Mouse (Mus musculus) limb, embryonic 14.5 days (tissue): Measurements from ENCODE around the gene Slc13a2. TPM values are rescaled to one million over a fixed set of nuclear protein-coding genes. Genes with fewer than 3 reads are reported as not detected.

Experiments
- ATAC-seq: fragments of 200-750 bp; cut with Nextera tagmentation; 2 replicates; pipeline ENCODE4 v1.8.0; 2017; ENCODE audit warnings: low read depth, moderate number of reproducible peaks, moderate TSS enrichment; ENCODE audit not compliant: low FRiP score
- DNase-seq: peaks from one replicate; pipeline ENCODE4 v3.0.0-alpha.2; 2015; ENCODE audit warnings: low spot score
- H3K27ac ChIP-seq: fragments of 300-500 bp; sonication (generic); replicated peaks from 2 replicates; pipeline ENCODE4 v1.5.1; 2014; ENCODE audit warnings: low read depth, mild to moderate bottlenecking, low read length, moderate library complexity, mixed read lengths
- H3K27me3 ChIP-seq: fragments of 300-500 bp; sonication (generic); 2 replicates; pipeline ENCODE4 v1.6.1; 2014; ENCODE audit warnings: low read length, mixed read lengths; ENCODE audit not compliant: control insufficient read depth, insufficient read depth
- H3K36me3 ChIP-seq: fragments of 300-500 bp; sonication (generic); 2 replicates; pipeline ENCODE4 v1.6.1; 2014; ENCODE audit warnings: mild to moderate bottlenecking, low read length, moderate library complexity, mixed read lengths; ENCODE audit not compliant: control insufficient read depth, insufficient read depth
- H3K4me1 ChIP-seq: fragments of 300-500 bp; sonication (generic); 2 replicates; pipeline ENCODE4 v1.6.1; 2014; ENCODE audit warnings: antibody characterized with exemption, low read length, mixed read lengths; ENCODE audit not compliant: control insufficient read depth, insufficient read depth
- H3K4me2 ChIP-seq: fragments of 300-500 bp; sonication (generic); replicated peaks from 2 replicates; pipeline ENCODE4 v1.6.1; 2014; ENCODE audit warnings: low read depth, mild to moderate bottlenecking, low read length, moderate library complexity; ENCODE audit not compliant: severe bottlenecking
- H3K4me3 ChIP-seq: fragments of 300-500 bp; sonication (generic); replicated peaks from 2 replicates; pipeline ENCODE4 v1.5.1; 2014; ENCODE audit warnings: low read length
- H3K9ac ChIP-seq: fragments of 300-500 bp; sonication (generic); 2 replicates; pipeline ENCODE4 v1.6.1; 2014; ENCODE audit warnings: mild to moderate bottlenecking, low read depth, low read length, moderate library complexity; ENCODE audit not compliant: severe bottlenecking
- H3K9me3 ChIP-seq: fragments of 300-500 bp; sonication (generic); 2 replicates; pipeline ENCODE4 v1.6.1; 2016; ENCODE audit warnings: low read length; ENCODE audit not compliant: control insufficient read depth
- POLR2A ChIP-seq: fragments of 200-500 bp; IDR thresholded peaks from 2 replicates; pipeline ENCODE4 v1.8.0; 2012; ENCODE audit warnings: inconsistent platforms, mild to moderate bottlenecking, moderate library complexity, borderline replicate concordance; ENCODE audit not compliant: insufficient read depth, insufficient read length; ENCODE audit errors: extremely low read depth
- WGBS: fragments of 180-500 bp; shearing (Covaris S2); extraction: QIAGEN DNeasy Blood & Tissue Kit; methylation state at CpG from one replicate; pipeline ENCODE4 v1.1.7; 2014; 5-methylcytosine and 5-hydroxymethylcytosine counted together
- polyA plus RNA-seq, 2 experiments: library from polyadenylated mRNA; depleted of rRNA in 1 of 2; stranded (reverse) in 1 of 2; unstranded in 1 of 2; fragments of >200 nt; fragmentation: Nextera tagmentation in 1 of 2; extraction: Ambion mirVana in 1 of 2; gene quantifications; 2 replicates each; pipeline versions ENCODE4 v1.2.1 to v1.2.3; 2012 to 2014

The Slc13a2 gene
- polyA plus RNA-seq, 2 experiments: 0.03 to 0.10 TPM

GRCm38 (mm10) chr11:78434052-78434451 is 12.0 kb upstream of the Slc13a2 start:
- no peak for DNase-seq
- H3K36me3 ChIP-seq: no peaks in the 10 kb centered on the region

GRCm38 (mm10) chr11:78431176-78431575 is 9.2 kb upstream of the Slc13a2 start:
- WGBS: 88% methylated on average over 10 of the region's 10 CpGs
- TF ChIP-seq POLR2A: no peak
- H3K27ac ChIP-seq: no peak overlapping the region
- H3K4me2 ChIP-seq: no peak overlapping the region
- H3K4me3 ChIP-seq: no peak overlapping the region
- ATAC-seq (no peak), DNase-seq (no peak)
- peaks cover 6% of the 10 kb centered on the region for H3K4me1 ChIP-seq
- no peaks in the 10 kb centered on the region for H3K9me3 ChIP-seq
- no peak overlapping the region for H3K9ac ChIP-seq
- H3K27me3 ChIP-seq: no peaks in the 10 kb centered on the region
- H3K36me3 ChIP-seq: no peaks in the 10 kb centered on the region

More at GRCm38 (mm10) chr11:78434052-78434451, 12.0 kb upstream of the Slc13a2 start:
- H3K4me3 ChIP-seq: no peak overlapping the region
- no peaks in the 10 kb centered on the region for H3K27me3 ChIP-seq
- H3K4me1 ChIP-seq: peaks cover 6% of the 10 kb centered on the region
- no peak overlapping the region for H3K4me2 ChIP-seq
- no peak for ATAC-seq
- no peak for TF ChIP-seq POLR2A
- no peaks in the 10 kb centered on the region for H3K9me3 ChIP-seq
- no peak overlapping the region for H3K27ac ChIP-seq
- 46% methylated on average over 4 of the region's 4 CpGs for WGBS
- H3K9ac ChIP-seq: no peak overlapping the region

- no peak for DNase-seq
- H3K4me2 ChIP-seq: no peak overlapping the region
These were observed 8.3 kb upstream of the Slc13a2 start for GRCm38 (mm10) chr11:78430195-78430878.

GRCm38 (mm10) chr11:78428309-78428708 is 6.3 kb upstream of the Slc13a2 start:
- ATAC-seq: no peak
- H3K4me2 ChIP-seq: no peak overlapping the region
- TF ChIP-seq POLR2A: no peak
- H3K36me3 ChIP-seq: no peaks in the 10 kb centered on the region
- no peak for DNase-seq
- H3K4me3 ChIP-seq: no peak overlapping the region
- 83% methylated on average over 5 of the region's 5 CpGs for WGBS
- no peak overlapping the region for H3K9ac ChIP-seq
- H3K27ac ChIP-seq: no peak overlapping the region
- no peaks in the 10 kb centered on the region for H3K27me3 ChIP-seq
- H3K9me3 ChIP-seq: no peaks in the 10 kb centered on the region
- H3K4me1 ChIP-seq: no peaks in the 10 kb centered on the region

More at GRCm38 (mm10) chr11:78430195-78430878, 8.3 kb upstream of the Slc13a2 start:
- Histone ChIP-seq H3K4me3 (no peak overlapping the region), H3K36me3 (no peaks in the 10 kb centered on the region), H3K27me3 (no peaks in the 10 kb centered on the region), H3K9me3 (no peaks in the 10 kb centered on the region), H3K4me1 (no peaks in the 10 kb centered on the region), H3K9ac (no peak overlapping the region), H3K27ac (no peak overlapping the region)
- WGBS: 40% methylated on average over 11 of the region's 11 CpGs
- no peak for ATAC-seq
- no peak for TF ChIP-seq POLR2A

- no peak for TF ChIP-seq POLR2A
- Histone ChIP-seq H3K4me1 (no peaks in the 10 kb centered on the region), H3K27ac (no peak overlapping the region), H3K4me3 (no peak overlapping the region), H3K4me2 (no peak overlapping the region), H3K9ac (no peak overlapping the region), H3K9me3 (no peaks in the 10 kb centered on the region), H3K36me3 (no peaks in the 10 kb centered on the region), H3K27me3 (no peaks in the 10 kb centered on the region)
- no peak for ATAC-seq
- WGBS: 94% methylated on average over 6 of the region's 6 CpGs
- no peak for DNase-seq
These were observed 5.6 kb upstream of the Slc13a2 start for GRCm38 (mm10) chr11:78427655-78428054.

- Histone ChIP-seq H3K4me1 (no peaks in the 10 kb centered on the region), H3K9me3 (no peaks in the 10 kb centered on the region), H3K9ac (no peak overlapping the region), H3K27ac (no peak overlapping the region), H3K36me3 (no peaks in the 10 kb centered on the region), H3K4me2 (no peak overlapping the region), H3K27me3 (no peaks in the 10 kb centered on the region), H3K4me3 (no peak overlapping the region)
- ATAC-seq (no peak), DNase-seq (no peak)
- no peak for TF ChIP-seq POLR2A
- WGBS: 94% methylated on average over 1 of the region's 1 CpGs
These were observed 3.6 kb upstream of the Slc13a2 start for GRCm38 (mm10) chr11:78425572-78425971.
